Mouse (Mus musculus) brown adipose tissue, adult 24 weeks (tissue): ENCODE measurements at regions not wholly inside any gene's neighbourhood (a gene's known extent, or its start where the extent isn't known, plus 50 kb on each side); places are given as distances from the start of the nearest gene placed in this dataset.

Experiments used
- H3K27ac ChIP-seq: fragments of 200-500 bp; replicated peaks from 2 replicates; pipeline ENCODE4 v1.5.1; 2012; ENCODE audit warnings: low read depth, mild to moderate bottlenecking, low read length
- H3K4me1 ChIP-seq: fragments of 200-500 bp; 2 replicates; pipeline ENCODE4 v1.6.1; 2012; ENCODE audit warnings: low read length, mixed read lengths; ENCODE audit not compliant: control insufficient read depth, insufficient read depth, insufficient read length
- H3K4me3 ChIP-seq: fragments of 200-500 bp; 2 replicates; pipeline ENCODE4 v1.5.1; 2012; ENCODE audit warnings: low read depth, mild to moderate bottlenecking, low read length, moderate library complexity; ENCODE audit not compliant: insufficient read depth

DNA sequence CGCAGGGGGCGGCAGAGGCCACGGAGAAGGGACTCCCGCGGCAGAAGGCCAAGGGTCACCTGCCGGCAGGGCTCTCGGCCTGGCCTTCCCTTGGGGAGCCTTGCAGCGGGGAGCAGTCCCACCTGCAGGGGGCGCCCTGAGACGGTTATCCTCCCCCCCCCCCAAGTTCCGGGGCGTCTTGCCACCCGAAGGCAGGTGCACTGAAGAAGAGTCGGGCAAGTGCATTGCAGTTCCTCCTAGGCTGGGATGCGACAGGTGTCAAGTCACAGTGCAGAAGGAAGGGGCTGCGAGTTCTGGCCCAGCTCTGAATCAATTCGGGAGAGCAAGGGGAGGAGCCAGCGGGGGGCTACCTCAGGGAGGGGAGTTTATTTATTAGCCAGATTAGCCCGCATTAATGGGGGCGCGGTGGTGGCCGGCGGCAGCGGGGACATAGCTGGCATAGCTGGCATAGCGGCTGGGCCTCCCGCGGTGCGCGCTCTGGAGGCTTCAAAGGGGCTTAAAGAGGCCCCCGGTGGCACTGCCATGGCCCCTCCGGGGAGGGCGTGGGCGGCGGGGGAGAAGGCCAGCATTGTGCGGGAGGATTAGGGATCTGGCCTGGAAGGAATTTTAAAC is 71.9 kb upstream of the 1600014C23Rik start:
- peaks cover 3% of the 10 kb centered on the region for H3K4me1 ChIP-seq
- H3K4me3 ChIP-seq = no peak overlapping the region
- H3K27ac ChIP-seq = no peak overlapping the region

DNA sequence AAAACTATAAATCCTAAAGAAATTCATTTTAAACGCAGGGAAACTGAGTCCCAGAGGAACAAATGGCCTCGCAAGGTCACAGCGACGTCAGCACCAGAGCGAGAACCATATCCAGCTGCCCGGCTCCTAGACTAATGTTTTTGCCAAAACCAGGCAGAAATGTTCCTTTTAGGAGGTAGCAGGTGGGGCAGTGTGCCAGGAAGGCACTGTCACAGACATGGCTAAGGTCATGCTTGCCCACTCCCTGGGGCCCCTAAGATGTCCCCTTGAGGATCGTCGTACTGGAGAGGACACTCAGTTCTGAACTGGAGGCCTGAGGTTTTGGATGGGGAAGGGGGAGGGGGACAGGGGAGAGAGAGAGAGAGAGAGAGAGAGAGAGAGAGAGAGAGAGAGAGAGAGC is 69.7 kb upstream of the 1600014C23Rik start:
- 0 out of 2 replicates have a peak overlapping the region, but pooled peaks have one; percentile 15 for H3K27ac ChIP-seq

DNA sequence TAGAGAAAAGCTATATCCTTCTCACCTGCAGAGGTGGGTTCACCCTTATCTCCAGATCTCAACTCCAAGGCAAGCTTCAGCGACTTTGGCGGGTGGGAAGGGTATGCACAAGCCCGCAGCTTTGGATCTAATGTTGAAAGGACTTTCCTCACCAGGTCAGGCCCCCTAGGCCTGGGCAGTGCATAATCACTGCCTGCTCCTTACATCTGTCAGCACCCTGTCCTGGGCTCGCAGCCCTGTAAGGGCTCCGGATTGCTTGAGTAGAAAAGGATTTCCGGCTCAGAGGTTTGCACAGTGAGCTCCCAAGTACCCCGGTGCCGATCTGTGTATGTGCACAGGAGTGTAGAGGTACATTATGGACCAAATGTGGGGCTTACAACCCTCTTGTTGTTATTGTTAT is 68.8 kb upstream of the 1600014C23Rik start:
- Histone ChIP-seq H3K4me3 (no peak overlapping the region), H3K27ac (no peak overlapping the region), H3K4me1 (peaks cover 3% of the 10 kb centered on the region)

More for the DNA sequence above, 69.7 kb upstream of the 1600014C23Rik start:
- H3K4me3 ChIP-seq = no peak overlapping the region
- peaks cover 3% of the 10 kb centered on the region for H3K4me1 ChIP-seq

GRCm38 (mm10) chr17:45799725-45800124 is 66.1 kb upstream of the 1600014C23Rik start:
- Histone ChIP-seq H3K4me1 (peaks cover 3% of the 10 kb centered on the region), H3K4me3 (no peak overlapping the region), H3K27ac (no peak overlapping the region)

DNA sequence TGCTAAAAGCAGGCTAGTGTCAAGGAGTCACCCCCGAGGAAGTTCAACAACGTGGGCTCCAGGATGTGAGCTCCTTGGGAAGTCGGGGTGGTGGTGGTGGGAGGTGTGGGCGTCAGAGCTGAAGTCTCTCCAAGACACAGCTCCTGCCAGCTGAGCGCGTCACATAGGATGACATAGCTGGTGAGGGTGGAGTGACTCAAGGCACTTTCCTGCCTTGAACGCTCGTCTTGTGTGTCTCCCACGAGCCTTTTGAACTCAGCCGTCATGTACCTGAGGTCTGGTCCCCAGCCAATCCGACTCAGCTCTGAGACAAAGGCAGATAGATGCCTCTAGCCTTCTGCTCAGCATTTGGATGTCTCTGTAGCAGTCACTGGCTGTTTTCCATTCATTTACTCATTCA is 65.4 kb upstream of the 1600014C23Rik start:
- Histone ChIP-seq H3K4me1 (peaks cover 3% of the 10 kb centered on the region), H3K4me3 (no peak overlapping the region), H3K27ac (no peak overlapping the region)

DNA sequence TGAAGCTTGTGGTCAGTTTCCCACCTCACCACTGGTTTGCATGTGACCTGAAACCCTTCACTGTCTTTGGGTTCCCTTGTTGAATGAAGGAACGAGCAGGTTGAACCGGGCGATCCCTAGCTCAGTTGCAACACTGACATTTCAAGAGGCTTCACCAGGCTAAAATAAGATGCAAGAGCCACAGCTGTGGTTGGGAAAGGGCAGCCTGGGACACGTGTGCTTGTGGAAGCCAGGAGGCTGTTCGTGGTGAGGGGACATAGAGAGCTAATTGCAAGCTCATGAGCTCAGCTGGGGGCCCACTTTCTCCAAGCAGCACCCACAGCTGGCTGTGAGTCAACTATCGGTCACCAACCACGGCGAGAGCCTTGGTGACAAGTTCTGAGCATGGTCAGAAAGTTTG is 64.8 kb upstream of the 1600014C23Rik start:
- Histone ChIP-seq H3K27ac (no peak overlapping the region), H3K4me1 (no peaks in the 10 kb centered on the region; the same call in 1 of the 2 replicates), H3K4me3 (no peak overlapping the region)

DNA sequence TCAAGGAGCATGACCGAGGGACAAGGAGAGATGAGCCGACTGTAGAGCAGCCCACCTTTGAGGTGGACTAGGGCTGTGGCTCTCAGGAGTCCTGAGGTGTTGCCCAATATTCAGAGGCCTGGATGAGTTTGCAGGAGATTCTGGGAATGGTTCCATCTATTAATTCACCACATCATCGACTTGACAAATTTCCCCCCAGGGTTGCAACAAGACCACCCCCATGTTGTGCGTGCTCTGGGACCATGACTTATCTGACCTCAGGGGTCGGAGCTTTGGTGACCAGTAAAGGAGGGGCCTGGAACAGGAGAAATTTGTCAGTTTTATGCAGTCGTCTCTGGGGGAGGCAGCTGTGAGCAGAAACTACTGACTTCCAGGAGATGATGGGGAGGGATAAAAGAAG is 63.5 kb upstream of the 1600014C23Rik start:
- Histone ChIP-seq H3K4me1 (no peaks in the 10 kb centered on the region; the same call in 1 of the 2 replicates), H3K27ac (no peak overlapping the region), H3K4me3 (no peak overlapping the region)

- no peak overlapping the region for H3K4me3 ChIP-seq
- no peak overlapping the region for H3K27ac ChIP-seq
- H3K4me1 ChIP-seq = no peaks in the 10 kb centered on the region; the same call in 1 of the 2 replicates
Observed at GRCm38 (mm10) chr17:45794926-45795325, 61.3 kb upstream of the 1600014C23Rik start.

GRCm38 (mm10) chr17:45790959-45791520 is 57.4 kb upstream of the 1600014C23Rik start:
- H3K4me1 ChIP-seq = no peaks in the 10 kb centered on the region
- no peak overlapping the region for H3K4me3 ChIP-seq
- no peak overlapping the region for H3K27ac ChIP-seq

GRCm38 (mm10) chr17:45789777-45790176 is 56.1 kb upstream of the 1600014C23Rik start:
- Histone ChIP-seq H3K4me1 (no peaks in the 10 kb centered on the region), H3K4me3 (no peak overlapping the region), H3K27ac (no peak overlapping the region)

DNA sequence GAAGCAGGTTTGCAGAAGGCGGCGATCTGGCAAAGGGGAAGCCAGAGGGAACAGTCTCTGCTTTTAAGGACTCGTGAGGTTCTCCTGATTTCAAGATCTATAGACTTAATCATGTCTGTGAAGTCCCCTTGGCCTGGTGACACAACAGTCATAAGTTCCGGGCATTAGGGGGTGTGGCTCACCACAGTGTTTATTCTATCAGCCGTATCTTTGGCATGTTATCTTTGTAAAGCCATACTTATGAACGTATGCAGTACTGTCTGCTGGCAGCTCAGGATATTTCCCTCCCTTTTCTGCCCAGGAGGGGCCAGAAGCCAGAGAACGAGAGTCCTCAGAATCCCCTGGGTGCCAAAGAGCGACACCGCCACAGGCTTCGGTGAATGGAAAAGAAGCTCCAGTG is 51.3 kb upstream of the 1600014C23Rik start:
- no peaks in the 10 kb centered on the region for H3K4me1 ChIP-seq

DNA sequence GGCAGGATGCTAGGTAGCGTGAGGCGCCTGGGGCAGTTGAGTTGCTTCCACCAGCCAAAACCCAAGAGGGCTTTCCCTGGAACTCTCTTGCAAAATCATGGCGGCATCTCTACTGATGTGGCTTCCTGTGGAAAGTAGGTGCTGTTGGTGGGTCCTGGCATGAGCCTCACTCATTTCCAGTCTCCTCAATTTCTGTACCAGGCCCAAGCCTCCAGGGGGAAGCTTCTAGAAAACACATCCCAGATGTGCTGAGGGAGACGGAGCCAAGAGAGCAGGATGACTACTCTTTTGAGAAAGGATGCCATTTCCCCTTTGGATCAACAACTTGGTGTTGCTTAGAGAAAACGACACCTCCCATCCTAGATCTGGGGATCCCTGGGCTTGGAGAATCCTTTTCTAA is 50.9 kb upstream of the 1600014C23Rik start:
- no peak overlapping the region for H3K27ac ChIP-seq
- H3K4me1 ChIP-seq = no peaks in the 10 kb centered on the region
- no peak overlapping the region for H3K4me3 ChIP-seq

More for the DNA sequence above, 51.3 kb upstream of the 1600014C23Rik start:
- Histone ChIP-seq H3K4me3 (no peak overlapping the region), H3K27ac (no peak overlapping the region)
